Mouse (Mus musculus) ovary, adult 18-20 months (tissue): Measurements from ENCODE around the gene 4933405L10Rik.
A peak's percentile ranks its signal among the peaks of the same experiment; 100 is the strongest.

Experiments
- DNase-seq: peaks from one replicate; pipeline ENCODE4 v3.0.0; 2022; ENCODE audit warnings: low spot score, mixed read lengths

The 4933405L10Rik gene

DNA sequence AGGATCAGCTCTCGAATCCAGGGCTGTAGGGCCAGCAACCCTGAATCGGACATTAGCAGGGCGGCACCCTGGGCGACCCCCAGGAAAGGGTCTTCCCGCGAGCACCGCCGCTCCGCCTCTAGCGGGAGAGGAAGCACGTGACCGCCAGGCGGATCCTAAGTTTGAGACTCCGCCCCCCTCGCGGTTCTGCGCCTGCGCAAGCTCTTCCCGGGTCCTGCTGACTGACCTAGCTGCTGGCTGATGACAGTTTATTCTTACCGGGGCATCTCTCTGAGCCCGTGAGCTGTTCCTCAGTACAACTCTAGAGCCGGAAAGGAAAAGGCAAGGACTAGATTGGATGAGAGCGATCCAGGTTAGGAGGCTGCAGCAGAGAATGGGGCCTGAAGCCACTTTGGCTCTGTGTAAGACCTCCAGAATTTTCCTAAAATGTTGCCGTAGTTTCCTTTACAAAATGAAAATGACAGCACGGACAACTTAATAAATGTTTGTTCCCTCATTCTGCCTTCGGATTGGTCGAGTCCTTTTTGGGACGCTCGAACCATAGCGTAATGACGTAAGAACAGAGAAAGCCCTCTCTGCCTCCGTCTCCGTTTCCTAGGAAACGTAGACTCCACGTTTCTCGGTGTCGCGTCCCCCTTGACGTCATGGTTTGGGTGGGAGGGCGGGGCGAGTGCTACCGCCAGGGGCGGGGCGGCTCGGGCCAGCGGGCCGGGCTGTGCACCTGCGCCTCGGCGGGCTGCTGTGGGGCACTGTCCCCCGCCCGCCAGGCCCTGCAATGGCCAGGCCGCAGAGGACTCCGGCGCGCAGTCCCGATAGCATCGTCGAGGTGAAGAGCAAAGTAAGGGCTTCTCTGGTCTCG is 6.3 kb upstream of the 4933405L10Rik start, which contains the start of the genes Acd and Pard6a:
Gene Acd (minus strand): TSS at position 137 of the 859 bp plus-strand sequence.
Gene Pard6a (plus strand): TSS at position 183 of the 859 bp plus-strand sequence.
- DNase-seq, result peak; percentile 89

DNA sequence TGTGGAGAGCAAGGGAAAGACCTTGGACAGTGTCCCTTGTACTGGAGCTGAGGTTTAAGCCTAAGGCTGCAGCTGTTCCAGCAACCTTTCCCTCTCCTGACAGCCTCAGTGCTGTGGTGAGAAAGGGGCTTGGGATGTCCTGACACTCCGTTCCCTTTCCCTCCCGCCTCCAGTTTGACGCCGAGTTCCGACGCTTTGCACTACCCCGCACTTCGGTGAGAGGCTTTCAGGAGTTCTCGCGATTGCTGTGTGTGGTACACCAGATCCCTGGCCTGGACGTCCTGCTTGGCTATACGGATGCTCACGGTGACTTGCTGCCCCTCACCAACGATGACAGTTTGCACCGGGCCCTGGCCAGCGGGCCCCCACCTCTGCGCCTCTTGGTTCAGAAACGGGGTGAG is 5.5 kb upstream of the 4933405L10Rik start:
- DNase-seq, result no peak

GRCm38 (mm10) chr8:105702731-105703415 is 4.6 kb upstream of the 4933405L10Rik start:
- DNase-seq, result no peak

GRCm38 (mm10) chr8:105704146-105704812 is 3.2 kb upstream of the 4933405L10Rik start:
- no peak for DNase-seq

DNA sequence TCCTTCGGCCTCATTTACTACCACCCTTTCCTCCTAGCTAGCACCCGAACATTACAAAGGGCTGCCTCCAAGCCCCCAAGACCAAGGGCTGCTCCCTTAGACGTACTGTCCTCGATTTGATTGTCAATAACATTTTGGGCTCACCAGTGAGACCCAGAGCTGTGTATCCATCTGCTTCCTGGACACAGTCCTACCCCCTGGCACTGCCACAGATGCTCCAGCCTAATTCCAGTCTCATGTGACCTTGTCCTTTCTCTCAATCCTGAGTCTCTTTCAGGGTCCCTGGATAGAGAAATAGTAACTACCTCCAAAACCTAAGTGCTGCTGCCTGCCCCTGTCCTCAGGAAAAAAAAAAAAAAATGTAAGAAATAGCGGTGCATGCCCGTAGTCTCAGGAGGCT is 2.5 kb upstream of the 4933405L10Rik start:
- DNase-seq, result no peak

- DNase-seq, result no peak
Observed at GRCm38 (mm10) chr8:105706426-105706825, 1.0 kb upstream of the 4933405L10Rik start.

DNA sequence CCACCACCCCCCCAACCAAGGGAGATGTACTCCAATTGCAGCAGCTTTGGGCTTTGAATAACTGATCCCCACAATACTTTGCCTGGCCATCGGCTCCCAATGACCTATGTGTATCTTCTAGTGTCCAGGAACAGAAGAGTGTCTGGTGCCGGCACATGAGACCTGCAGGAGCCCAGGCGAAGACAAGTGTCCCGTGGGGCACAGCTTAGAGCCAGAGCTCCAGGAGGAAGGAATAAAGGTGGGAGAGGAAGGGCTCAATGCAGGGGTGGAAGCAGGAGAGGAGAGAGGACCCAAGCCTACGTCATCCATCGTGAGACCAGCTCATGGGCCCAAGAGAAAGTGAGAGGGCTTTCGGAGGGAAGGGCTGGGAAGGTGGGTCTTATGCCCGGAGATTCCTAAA is 1.2 kb downstream of the 4933405L10Rik start:
- no peak for DNase-seq

DNA sequence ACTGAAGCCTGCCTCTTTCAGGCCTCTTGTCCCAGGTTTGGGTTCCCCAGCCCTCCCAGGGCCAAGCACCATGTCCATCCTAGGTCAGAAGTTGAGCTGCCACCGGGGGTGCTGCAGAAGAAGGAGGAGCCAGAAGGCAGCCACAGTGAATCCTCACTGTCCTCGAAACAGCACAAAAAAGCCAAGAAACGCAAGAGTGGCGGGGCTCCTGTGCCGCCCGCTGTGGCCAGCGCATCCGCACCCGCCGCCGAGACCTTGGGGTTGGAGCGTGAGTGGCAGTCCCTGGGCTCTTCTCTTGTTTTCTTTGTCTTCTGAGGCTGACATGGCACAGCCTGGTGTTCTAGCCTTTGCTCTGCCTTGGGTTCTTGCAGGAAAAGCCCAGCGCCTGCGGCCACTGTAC is 1.9 kb downstream of the 4933405L10Rik start:
- DNase-seq, result no peak

- DNase-seq, result no peak
Observed at GRCm38 (mm10) chr8:105712286-105712685, 4.8 kb downstream of the 4933405L10Rik start.

DNA sequence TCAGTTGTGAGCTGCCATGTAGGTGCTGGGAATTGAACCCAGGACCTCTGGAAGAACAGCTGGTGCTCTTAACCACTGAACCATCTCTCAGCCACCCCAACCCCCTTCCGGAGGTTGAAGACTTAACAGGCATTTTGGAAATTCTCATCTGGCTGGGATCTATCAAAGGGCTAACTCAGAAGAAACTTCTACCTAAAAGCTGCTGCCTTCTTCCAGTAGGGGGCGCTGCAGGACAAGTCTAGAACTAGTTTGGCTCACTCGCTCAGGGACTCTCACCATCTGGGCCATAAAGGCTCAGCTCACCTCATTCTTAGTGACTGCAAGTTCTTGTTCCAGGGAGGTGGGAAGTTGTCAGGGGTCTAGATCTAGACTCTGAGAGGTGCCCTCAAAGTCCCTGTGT is 6.7 kb downstream of the 4933405L10Rik start:
- peak; percentile 55 for DNase-seq

DNA sequence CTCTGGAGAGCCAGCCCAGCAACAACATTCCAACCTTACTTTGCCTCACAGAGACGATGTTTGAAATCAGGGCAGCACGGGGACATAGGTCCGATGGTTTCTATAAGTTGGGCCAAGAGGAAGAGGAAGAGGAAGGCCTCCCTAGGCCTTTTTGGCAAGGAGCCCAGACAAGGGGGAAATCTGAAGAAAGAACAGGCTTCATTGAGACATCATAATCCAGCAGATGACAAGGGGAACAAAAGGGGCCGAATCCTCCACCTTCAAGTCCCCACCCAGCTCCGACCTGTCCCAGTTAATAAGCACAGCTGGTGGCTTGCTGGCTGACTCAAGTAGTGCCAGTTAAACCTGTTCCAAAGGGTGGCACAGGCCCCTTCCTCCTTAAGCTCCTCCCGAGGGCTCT is 7.6 kb downstream of the 4933405L10Rik start:
- DNase-seq, result no peak

- no peak for DNase-seq
Observed at GRCm38 (mm10) chr8:105716302-105716945, 9.0 kb downstream of the 4933405L10Rik start.

DNA sequence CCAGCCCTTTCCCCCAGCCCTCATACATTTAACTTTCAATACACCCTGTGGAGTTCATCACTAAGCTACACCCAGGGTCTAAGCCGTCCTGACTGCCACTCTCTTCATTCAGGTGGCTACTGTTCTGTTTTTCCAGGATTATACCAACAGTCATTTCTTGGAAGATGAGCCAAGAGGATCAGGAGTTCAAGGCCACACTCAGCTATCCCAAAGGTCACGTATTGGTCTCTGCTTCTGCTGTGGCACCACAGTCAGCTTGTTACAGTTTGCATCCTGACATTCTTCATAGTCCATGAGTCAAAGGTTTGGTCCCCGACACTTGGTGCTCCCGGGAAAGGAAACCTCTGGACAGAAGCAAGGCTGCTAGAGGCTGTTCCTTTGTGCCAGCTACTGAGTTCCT is 12.2 kb downstream of the 4933405L10Rik start:
- DNase-seq, result no peak

- DNase-seq, result no peak
Observed at GRCm38 (mm10) chr8:105722861-105723260, 15.4 kb downstream of the 4933405L10Rik start.

DNA sequence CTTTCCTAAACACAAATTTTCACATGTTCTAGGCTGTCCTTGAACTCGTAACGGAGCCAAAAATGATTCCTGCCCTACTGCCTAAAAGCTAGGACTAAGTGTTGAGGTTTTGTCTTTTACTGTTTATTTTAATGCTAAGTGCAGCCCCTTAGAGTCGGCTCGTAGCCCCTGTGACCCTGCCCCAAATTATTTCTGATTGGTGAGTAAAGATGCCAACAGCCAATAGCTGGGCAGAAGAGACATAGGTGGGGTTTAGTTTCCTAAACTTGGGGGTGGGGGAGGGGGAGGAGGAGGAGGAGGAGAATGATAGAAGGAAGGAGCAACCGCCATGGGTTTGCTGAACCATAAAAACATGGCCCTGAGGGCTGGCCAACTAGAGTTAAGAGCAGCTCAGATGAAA is 18.3 kb downstream of the 4933405L10Rik start:
- no peak for DNase-seq

- no peak for DNase-seq
Observed at GRCm38 (mm10) chr8:105727397-105728124, 20.1 kb downstream of the 4933405L10Rik start.

- no peak for DNase-seq
Observed at GRCm38 (mm10) chr8:105732186-105732585, 24.7 kb downstream of the 4933405L10Rik start.

GRCm38 (mm10) chr8:105739216-105739615 is 31.8 kb downstream of the 4933405L10Rik start:
- no peak for DNase-seq

GRCm38 (mm10) chr8:105743301-105743700 is 35.8 kb downstream of the 4933405L10Rik start:
- DNase-seq, result no peak

GRCm38 (mm10) chr8:105750606-105751005 is 43.2 kb downstream of the 4933405L10Rik start:
- peak; percentile 47 for DNase-seq

GRCm38 (mm10) chr8:105753916-105754315 is 46.5 kb downstream of the 4933405L10Rik start:
- DNase-seq, result no peak
